Mouse (Mus musculus) c-Kit-positive CD71-positive TER-119-negative erythroid progenitor cells, embryonic 14.5 days (primary cell): ENCODE results near the gene Gm9046.
"Not testable (repeated sequence)": the region's sequence is repeated elsewhere in the genome, so short reads cannot be mapped to it uniquely, and the experiment has no call there.

ENCODE experiments used
- DNase-seq: peaks from one replicate; pipeline ENCODE4 v3.0.0-alpha.2; 2013; ENCODE audit warnings: low read depth

Gm9046 gene

DNA sequence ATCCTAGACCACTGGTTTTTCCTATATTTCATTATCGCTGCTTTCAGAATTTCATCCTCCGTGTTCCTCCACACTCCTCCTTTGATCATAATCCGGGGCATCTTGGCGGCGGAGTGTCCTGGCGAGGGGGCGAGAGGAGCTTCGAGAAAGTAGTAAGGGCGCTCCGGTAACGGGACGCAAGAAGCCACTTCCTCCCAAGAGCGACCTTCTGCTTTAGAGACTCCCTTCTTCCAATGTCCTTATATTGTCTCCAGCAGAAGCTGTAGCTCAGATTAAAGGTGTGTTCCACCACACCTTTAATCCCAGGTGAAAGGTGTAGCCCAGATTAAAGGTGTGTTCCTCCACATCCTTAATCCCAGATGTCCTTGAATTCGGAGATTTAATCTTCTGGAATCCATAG is at the start of gene Gm9046:
Gm9046 (minus strand) TSS at position 101 of the 400 bp plus-strand sequence.
- DNase-seq = not testable (repeated sequence)

DNA sequence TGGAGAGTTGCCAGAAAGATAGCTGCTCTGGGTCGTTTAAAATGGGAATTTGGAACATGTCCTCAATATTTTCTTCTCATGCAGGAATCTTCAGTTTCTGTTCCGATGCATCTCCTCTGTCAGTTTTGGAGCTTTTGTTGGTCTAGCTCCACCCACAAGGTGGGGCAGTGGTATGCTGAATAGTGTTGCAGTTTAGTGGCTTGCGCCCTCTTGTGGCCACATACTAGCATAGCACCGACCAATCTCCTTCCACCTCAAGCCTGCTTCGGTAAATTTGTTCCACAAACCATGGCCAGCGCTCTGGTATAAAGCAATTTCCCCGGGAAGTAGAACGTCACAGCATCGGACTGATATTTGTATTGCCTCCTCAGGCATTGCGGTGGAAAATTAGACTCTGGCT is 27.4 kb upstream of the Gm9046 start:
- DNase-seq = peak; percentile 56

- DNase-seq = no peak
Measured at GRCm38 (mm10) chr10:118369518-118369917, 26.5 kb upstream of the Gm9046 start.

- DNase-seq = not testable (repeated sequence)
Measured at GRCm38 (mm10) chr10:118354005-118354404, 10.9 kb upstream of the Gm9046 start, which contains the start of gene Gm9049. Gm9049 (minus strand) TSS chr10:118354105.

DNA sequence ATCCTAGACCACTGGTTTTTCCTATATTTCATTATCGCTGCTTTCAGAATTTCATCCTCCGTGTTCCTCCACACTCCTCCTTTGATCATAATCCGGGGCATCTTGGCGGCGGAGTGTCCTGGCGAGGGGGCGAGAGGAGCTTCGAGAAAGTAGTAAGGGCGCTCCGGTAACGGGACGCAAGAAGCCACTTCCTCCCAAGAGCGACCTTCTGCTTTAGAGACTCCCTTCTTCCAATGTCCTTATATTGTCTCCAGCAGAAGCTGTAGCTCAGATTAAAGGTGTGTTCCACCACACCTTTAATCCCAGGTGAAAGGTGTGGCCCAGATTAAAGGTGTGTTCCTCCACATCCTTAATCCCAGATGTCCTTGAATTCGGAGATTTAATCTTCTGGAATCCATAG is 5.5 kb upstream of the Gm9046 start, which contains the start of gene Gm9048:
Gm9048 (minus strand) TSS at position 101 of the 400 bp plus-strand sequence.
- not testable (repeated sequence) for DNase-seq

GRCm38 (mm10) chr10:118337731-118338130 is 5.3 kb downstream of the Gm9046 start, which contains the start of gene Gm9045:
Gm9045 (minus strand) TSS chr10:118337831.
- not testable (repeated sequence) for DNase-seq

- DNase-seq = not testable (repeated sequence)
Measured at GRCm38 (mm10) chr10:118332308-118332707, 10.7 kb downstream of the Gm9046 start, which contains the start of gene Gm9044. Gm9044 (minus strand) TSS chr10:118332408.

GRCm38 (mm10) chr10:118326869-118327268 is 16.2 kb downstream of the Gm9046 start, which contains the start of gene Gm9040:
Gm9040 (minus strand) TSS chr10:118326969.
- not testable (repeated sequence) for DNase-seq

DNA sequence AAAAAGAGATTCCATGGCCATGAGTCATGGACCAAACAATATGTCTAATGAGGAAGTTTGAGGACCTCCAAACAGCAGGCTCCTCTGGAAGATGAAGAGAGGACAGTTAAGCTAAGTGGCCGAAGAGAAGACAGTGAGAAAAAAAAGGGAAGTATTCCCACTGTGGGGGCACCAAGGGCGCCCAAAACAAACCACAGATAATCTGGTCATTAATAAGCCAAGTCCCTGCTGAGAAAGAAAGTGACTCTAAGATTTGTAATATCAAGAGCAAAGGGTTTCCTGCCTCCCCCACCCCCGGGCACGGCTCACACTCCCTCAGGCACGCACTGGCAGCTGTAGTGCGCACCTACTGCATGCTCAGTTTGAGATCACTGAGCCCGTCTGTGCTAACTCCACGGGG is 24.0 kb downstream of the Gm9046 start:
- no peak for DNase-seq

GRCm38 (mm10) chr10:118302133-118302532 is 40.9 kb downstream of the Gm9046 start:
- not testable (repeated sequence) for DNase-seq

- DNase-seq = no peak
Measured at GRCm38 (mm10) chr10:118294938-118295337, 48.1 kb downstream of the Gm9046 start, which contains the start of gene Iltifb. Iltifb (minus strand) TSS chr10:118295038.
